Mouse (Mus musculus) CD4-positive, CD25-positive, alpha-beta regulatory T cell (primary cell): ENCODE data around the gene Krit1. TPM values are rescaled to one million over a fixed set of nuclear protein-coding genes. Genes with fewer than 3 reads are reported as not detected.

Source experiments
- polyA plus RNA-seq: library from polyadenylated mRNA; unstranded; fragments of 100-300 nt; shearing (Covaris generic); gene quantifications from one replicate; pipeline ENCODE4 v1.2.1, GENCODE M21; 2017

The Krit1 gene
- polyA plus RNA-seq, result 74.4 TPM

GRCm38 (mm10) chr5:3802433-3803291, at the start of gene Krit1, which contains the start of gene Ankib1:
Gene Krit1, plus strand, starts transcription at chr5:3803184.
Gene Ankib1, minus strand, starts transcription at chr5:3802925.

GRCm38 (mm10) chr5:3845026-3845425, 42.0 kb downstream of the Krit1 start, which contains the start of gene Lrrd1:
Gene Lrrd1, plus strand, starts transcription at chr5:3845173.

GRCm38 (mm10) chr5:3893459-3894293, 90.7 kb downstream of the Krit1 start, which contains the start of gene Mterf1a:
Gene Mterf1a, minus strand, starts transcription at chr5:3893933.

Other genes with a start within 250 kb of the Krit1 start
- 7.7 TPM for gene 1700109H08Rik, start 231.6 kb upstream of the Krit1 start, polyA plus RNA-seq
- gene Pex1, start 207.1 kb upstream of the Krit1 start, polyA plus RNA-seq, result 14.6 TPM
- gene Rbm48, start 206.6 kb upstream of the Krit1 start, polyA plus RNA-seq, result 30.1 TPM
- not detected for gene Tmbim7, start 152.0 kb upstream of the Krit1 start, polyA plus RNA-seq
- 23.0 TPM for gene Gatad1, start 146.0 kb upstream of the Krit1 start, polyA plus RNA-seq
- 41.1 TPM for gene Ankib1, start 259 bp upstream of the Krit1 start, polyA plus RNA-seq
- 0.16 TPM for gene Lrrd1, start 42.0 kb downstream of the Krit1 start, polyA plus RNA-seq
- 28.7 TPM for gene Mterf1a, start 90.7 kb downstream of the Krit1 start, polyA plus RNA-seq
- 133 TPM for gene Akap9, start 124.9 kb downstream of the Krit1 start, polyA plus RNA-seq